Mouse (Mus musculus) adrenal gland, adult 2 months (tissue): ENCODE measurements at regions not wholly inside any gene's neighbourhood (a gene's known extent, or its start where the extent isn't known, plus 50 kb on each side); places are given as distances from the start of the nearest gene placed in this dataset.

ENCODE experiments used
- DNase-seq: peaks from one replicate; pipeline ENCODE4 v3.0.0; 2021

DNA sequence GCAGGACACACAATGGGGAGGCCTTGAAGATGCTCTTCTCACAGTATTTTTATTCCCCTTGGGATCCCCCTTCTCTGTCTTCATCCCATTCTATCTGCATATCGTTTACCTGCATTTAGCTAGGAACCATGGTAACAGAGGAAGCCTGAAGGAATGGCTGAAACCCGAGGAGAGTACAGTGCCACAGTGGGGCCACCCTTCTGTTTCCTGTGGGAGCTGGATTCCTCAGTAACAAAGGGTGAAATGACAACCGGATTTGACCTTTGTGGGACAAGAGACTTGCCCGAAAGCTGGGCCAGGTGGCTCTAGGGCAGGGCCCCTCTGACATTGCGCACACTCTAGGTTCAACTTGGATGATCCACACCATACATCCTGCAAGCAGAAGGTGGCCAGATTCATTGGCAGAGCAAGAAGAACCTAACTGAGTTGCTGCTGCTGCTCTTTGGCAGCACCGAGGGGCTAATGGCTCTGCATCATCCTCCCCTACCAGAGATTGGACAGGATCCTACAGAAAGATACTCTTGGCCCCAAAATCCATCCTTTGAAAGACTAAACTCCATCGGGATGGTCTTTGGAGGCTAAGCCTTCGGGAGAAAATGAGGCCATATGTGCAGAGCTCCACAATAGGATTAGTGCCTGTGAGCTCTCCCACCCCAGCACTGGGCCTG is 310.0 kb downstream of the Sox9 start:
- DNase-seq = no peak

DNA sequence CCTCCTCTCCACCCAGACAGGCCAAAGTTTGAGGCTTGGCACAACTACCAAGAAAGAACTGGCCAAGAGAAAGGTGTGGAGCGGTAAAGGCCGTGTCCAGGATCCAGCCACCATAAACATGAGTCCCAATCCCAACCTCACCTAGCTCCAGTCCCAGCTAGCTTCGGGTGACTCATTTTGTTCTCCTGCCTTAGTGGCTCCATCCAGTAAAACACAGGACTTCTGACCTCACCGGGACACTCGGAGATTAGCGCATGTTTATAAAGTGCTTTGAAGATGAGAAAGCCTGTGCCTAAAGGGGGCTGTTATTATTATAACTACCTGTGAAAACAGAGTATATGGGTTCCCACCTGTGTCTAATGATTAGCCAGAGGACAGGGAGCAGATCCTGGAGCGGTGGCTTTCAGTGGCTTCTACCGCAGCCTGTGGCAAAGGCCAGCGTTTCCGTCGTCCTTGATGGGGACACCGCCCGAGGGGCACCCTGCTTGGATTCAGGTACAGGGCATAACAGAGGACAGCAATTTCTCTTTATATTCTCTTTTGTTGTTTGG is 311.9 kb downstream of the Sox9 start:
- no peak for DNase-seq

DNA sequence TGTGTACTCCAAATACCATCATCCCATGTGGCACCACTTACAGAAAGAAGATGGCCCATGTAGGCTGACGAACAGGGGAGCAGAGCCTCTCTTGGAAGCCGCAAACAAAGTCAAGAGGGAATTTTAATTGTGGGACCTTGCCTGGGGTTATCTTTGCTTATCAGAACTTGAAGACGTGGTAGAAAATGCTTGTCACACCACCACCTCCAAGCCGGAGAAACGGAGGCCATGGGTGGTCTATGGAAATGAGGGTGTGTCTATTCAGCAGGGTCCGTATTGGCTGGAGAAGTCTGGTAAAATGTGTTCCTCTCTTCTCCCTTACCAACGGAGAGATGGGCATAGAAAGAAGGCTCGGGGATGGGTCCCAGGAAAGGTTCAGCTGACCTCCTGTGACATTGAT is 313.6 kb downstream of the Sox9 start:
- no peak for DNase-seq

DNA sequence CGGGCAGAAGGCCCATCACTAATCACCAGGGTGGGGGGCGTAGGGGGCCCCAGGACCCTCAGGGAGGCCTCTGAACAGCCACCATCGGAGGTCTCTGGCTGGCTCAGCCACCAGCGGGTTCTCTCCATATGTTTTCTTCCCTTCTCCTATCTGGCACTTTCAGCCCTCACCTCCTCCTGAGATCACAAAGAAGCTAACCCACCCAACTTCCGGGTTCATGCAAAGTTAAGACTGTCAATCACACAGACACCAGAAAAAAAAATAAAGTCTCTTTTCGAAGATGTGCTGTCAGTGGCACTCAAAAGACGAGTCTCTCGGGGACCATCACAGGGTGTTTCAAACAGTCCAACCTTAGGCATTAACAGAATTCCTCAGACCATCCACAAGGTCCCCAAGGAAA is 314.2 kb downstream of the Sox9 start:
- DNase-seq = no peak

DNA sequence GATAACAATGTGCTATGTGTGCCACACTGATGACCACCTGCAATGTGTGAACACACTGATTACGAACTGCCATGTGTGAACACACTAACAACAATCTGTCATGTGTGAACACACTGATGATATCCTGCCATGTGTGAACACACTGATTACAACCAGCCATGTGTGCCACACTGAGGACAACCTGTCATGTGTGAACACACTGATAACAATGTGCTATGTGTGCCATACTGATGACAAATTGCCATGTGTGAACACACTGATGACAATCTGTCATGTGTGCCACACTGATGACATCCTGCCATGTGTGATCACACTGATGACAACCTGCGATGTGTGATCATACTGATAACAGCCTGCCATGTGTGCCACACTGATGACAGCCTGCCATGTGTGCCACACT is 316.3 kb downstream of the Sox9 start:
- no peak for DNase-seq

DNA sequence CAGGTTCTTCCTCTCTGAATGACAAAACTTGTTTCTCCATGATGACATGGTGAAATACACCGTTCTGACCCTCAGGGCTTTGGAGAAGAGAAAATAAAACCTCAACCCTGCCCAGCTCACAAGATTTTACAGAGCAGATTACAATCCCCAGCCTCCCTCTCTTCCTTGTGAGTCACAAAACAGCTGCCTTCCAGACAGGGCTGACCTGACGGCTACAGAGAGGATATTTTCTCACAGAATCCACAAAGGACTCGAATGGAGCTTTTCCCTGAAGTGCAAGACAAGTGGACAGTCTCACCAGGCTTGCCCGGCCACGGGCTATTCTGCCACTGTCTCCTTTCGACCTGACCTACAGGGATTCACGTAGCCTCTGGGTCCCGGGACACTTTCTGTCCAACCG is 318.8 kb downstream of the Sox9 start:
- no peak for DNase-seq

DNA sequence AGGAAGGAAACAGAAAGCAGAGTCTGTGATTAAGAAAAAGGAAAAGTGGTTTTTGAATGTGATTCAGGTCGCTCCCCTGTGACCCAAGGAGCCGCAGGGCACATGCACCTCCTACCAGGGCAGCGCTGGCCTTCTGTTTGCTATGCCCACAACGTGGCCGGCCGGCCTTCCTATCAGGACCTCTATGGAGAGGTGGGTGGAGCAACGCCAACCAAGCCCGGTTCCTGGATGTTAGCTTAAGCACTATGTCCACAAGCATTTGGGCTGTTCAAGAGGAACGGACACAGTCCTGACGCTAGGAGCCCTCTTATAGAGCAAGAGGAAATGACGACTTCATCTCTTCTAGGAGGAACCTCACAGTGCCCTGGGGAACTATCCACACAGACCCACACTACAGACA is 319.5 kb downstream of the Sox9 start:
- no peak for DNase-seq

DNA sequence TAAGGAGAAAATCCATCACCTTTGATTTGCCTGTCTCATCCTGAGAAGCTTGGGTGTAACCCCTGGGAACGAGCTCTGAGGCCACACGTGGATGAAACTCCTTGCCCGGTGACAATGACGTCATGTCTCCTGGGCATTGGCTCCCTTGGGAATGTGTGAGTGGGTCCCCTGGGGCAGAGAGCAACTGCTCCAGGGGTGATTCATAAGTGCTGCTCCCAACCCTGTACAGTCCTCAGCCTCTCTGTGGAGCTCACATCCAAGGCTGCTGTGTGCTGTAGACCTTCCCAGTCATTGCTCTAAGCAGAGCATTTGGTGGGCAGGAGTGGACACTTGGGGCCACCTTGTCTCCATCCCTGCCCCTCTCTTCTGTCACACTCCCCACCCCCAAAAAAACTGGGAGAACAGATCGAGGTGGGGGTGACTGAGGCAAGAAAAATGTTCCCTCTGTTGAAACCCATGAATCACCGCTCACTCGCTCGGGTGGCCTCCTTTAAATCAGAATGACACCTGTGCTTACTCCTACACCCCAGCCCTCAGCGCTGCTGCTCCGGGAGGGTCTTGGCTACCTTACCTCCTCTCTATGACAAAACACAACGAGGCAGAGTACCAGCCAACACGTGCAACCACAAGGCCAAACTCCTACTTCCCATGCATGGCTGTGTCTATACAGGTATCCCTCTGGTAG is 321.3 kb downstream of the Sox9 start:
- DNase-seq = peak; percentile 73

DNA sequence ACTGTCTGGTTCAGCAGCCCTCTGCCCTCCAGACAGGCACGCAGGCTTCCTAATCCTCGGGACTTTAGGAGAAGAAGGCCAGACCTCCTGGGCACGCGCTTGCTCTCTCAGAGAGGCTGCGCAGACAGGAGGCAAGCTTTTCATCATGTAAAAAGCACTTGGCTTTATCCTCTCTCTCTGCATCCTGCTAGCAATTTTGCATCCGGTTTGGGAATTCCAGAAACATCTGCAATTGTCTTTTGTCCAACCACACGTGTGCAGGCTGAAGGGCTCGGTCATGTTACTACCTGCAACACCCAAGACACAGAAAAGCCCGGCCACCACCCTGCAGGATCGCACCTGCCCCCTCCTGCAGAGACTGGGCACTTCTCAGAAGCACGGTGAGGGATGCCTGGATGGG is 323.3 kb downstream of the Sox9 start:
- DNase-seq = no peak

DNA sequence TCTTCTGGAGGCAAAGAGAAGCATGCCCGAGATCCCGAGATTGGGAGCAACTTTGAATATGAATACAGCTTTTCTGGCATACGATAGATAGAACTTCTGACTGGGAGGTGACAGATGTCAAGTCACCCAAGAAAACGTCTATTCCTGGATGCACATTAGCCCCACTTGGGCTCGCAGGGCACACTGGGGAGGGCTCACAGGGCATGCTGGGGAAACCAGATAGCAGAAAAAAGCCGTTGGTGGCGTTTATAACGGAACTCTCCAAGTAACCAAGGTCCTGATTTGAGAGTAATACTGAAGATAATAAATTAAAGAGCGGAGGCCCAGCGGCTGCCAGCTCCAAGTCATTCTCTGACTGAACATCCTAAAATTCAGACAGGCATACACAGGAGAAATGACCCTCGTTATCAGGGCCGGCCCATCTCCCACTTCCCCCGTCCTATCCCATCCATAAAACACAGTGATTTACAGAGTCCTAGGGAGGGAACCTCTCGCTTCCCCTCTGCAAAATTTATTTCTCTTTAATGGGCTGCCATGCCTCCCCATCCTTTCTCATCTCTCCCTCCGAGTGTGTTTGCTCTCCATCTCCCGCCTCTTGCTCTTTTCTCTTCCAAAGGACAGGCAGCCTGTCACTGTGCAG is 325.3 kb downstream of the Sox9 start:
- peak; percentile 18 for DNase-seq

DNA sequence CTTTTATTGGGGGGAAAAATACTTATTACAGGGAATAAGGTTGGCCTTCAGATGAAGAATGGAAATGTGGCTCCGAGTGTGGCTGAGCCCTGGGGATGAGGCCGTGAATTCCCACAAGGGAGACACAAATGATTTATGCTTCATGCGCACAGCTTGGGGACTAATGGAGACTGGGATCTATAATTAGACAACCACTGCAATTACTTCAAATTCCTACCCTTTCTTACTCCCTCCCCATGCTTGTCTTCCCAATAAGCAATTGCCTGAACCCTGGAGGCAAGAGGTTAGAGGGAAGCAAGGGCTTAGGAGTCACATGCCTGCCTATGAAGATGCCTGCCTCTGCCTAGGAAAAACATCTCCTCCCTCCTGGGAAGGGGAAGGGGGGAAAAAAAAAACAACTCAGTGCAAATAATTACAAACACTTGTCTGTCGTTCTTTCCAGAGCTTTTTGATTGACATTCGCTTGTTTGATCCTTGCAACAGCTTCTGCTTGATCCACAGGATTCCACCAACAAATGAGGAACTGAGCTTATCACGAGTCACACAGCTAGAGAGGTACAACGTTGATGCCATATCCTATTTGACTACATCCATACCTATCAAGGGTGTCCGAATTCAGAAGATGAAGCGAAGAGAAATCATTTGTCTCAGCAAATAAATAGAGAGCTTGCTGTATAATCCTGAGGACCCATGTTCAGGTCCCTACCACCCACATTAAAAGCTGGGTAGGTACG is 326.1 kb downstream of the Sox9 start:
- no peak for DNase-seq

DNA sequence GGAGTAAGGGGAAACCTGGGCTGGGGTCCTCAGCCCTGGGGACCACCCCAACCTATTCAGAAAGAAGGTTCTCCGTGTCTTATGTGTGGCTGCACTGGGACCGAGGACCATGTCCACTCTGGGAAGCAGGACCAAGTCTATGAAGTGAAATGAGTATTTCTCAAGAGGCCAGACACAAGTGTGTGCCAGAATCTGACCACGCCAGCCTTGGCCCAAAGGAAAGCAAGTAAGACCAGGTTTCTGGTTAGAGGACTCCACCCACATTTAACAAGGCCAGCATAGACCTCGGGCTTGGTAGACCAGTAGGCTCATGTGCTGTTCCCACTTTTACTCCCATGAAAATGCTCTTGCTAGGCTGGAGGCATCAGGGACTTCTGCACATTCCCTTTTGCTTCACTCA is 327.1 kb downstream of the Sox9 start:
- peak; percentile 35 for DNase-seq

DNA sequence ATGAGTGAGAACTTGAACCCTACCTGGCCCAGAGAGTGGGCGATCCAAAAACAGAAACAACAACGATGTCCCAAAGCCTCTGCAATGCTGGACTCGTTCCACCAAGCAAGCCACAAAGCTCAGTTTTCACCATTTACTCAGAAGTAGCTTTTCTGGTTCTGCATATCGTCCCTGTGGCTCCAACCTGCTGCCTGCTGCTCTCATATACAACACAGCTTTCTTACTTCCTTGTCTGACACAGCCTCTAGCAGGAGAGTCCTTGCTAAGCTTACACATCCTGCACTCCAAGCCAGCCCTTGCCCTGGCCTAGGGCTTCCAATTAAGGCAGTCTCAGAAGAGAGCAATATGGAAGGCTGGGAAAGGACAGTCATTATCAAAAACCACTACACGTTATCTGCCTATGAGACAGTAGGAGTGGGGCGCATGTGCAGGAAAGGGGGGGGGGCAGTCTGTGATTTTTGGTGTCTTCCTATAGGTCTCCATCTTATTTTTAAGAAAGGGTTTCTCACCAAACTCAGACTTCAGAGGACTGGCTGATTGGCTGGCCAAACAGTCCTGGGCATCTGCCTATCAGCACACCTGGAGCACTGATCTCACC is 331.3 kb downstream of the Sox9 start:
- DNase-seq = no peak

DNA sequence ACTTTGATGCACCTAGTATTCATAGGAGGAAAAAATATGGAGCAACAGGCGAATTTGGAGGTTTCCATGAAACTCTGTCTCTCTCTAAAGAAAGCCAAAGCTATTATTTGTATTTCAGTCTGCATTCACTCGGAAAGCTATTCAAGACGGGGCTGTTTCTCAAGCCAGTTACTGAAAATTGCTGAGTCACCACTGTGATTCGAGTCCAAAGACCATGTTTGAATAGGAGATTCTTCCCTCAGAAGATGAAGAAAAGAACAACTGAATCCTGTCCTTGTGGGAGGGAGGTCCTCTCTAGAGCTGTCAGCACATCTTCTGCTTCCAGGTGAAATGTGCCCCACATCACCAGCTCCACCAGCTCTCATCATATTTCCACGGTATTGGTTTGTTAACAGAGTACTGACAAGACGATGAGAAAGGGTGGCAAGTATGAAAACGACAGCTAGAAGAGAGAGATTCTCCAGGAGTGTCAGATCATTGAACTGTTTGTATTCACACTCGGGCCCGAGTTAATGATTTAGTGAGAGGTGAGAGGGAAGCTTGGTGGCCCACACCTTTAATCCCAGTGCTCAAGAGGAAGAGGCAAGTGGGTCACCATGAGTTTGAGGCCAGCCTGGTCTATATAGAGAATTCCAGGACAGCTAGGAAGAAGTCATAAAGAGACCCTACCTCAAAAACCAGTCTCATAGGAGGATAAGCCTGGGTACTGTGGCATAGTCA is 335.3 kb downstream of the Sox9 start:
- no peak for DNase-seq

DNA sequence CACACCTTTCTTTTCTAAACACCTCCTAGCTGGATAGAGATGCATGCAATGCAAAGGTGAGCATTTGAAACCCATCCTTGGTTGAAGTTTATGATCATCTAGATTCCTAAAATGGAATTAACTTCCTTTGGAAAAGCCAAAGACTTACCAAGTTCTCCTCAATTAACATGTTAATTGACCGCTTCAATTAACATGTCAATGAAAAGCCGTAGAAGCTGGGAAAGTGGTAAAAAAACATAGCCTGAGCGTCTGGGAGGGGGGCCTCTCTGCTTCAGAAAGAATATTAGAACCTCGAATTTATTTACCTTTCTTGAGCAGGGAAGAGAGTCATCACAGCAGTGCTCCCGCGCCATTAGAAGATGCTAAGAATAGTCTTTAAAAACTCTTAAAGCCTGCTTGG is 338.5 kb downstream of the Sox9 start:
- DNase-seq = no peak

DNA sequence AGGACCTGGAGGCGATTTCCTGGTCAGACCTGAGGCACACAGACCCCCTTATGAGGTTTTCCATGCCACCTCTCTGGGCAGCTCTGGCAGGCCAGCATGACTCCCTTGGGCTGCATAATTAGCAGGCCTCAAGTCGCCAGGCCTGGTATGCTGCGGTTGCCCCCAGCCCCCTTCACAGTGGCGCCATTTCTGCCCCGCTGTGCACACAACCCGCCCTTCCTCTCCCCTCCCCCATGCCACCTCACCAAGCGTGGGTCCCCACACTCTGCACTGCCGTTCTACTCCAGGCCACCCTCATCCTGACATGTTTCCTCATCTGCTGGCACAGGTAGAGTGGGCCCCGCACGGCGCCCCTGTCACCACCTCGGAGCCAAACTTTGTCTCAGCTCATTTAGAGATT is 339.3 kb downstream of the Sox9 start:
- no peak for DNase-seq

DNA sequence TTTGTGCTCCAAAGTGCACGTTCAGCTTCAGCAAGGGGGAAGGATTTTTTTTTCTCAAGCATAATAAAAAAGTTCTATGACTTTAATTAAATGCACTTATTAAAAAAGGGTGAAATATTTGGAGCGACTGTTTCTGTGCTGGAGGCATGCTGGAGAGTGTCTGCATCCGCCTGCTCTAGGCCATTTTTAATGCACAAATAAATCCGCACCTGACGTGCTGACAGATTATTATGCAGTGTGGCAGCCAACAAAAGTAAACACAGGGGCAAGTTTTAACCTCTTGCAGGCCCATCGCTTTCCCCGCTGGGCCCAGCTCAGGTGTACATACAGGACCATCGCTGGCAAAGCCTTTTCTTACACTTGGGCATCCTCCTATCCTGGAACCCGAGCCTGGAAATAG is 340.1 kb downstream of the Sox9 start:
- DNase-seq = no peak

DNA sequence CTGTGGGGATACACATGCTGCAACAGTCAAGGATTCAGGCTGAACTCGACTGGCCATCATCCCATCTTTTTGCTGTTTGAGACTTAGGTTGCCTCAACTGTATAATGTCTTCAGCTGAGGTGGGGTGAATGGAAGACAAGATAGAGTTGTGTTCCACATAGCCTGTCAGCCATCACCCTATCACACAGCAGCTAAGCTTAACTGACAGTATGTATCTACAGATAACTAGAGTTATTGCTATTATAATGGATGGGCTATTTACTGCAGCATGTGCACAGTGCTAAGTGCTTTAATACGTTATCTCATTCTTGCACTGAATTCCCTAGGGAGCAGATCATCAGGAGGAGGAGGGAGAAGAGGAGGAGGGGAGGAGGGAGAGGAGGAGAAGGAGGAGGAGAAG is 340.9 kb downstream of the Sox9 start:
- no peak for DNase-seq

DNA sequence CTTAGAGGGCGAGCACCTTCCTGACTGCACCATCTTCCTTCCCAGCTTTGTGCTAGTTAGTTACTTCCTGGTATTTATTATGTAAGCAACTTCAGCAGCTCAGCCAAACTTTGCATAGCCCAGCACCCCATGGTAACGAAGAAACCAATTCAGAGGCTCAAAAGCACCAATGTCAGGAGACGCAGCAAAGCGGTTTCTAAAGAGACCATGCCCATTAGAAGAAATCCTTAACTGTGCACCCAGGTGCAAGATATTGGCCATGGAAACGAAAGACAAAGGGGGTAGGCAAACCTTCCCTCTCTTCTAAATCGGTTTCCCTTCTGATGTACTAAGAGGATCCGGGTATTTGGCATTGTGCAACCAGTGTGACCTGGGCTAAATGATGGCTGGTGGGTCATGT is 343.8 kb downstream of the Sox9 start:
- no peak for DNase-seq

DNA sequence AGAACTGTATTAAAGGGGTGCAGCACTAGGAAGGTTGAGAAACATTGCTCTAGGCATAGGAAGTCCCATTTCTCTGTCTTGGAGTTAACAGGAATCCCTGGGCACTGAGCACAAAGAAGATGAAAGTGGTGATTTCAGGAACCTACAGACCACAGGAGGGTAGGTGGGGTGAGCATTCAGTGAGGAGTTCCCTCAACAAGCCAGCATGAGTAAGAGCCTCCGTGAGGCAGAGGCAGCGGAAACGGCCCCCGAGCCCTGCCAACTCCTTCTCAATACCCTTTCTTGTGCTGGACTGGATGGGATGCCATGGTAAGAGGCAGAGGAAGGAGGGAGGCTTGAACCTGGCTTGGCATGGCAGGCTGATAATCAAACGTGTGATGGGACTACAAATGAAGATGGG is 347.2 kb downstream of the Sox9 start:
- no peak for DNase-seq

DNA sequence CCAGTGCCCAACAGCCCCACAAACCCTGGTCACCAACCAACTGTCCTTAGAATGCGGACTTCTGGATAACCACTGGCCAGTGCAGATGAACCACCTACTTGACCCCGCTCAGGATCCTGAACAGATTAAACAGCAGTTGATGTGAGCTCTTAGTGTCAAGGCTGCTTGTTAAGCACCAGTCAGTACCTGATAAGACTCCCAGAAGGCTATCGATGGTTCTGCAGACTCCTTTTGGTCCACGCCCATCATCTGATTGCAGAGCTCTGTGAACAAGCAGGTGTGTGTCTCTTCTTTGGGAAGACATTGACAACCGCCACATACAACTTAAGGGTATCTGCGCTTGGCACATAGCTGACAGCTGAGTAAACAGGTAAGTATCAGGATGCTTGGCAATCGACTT is 348.0 kb downstream of the Sox9 start:
- no peak for DNase-seq
